Mouse (Mus musculus): Measurements from ENCODE around the gene Ccn2. TPM values are rescaled to one million over a fixed set of nuclear protein-coding genes. Genes with fewer than 3 reads are reported as not detected.

The Ccn2 gene
- polyA plus RNA-seq, 1 experiment from 2014 or later, result 2.4 TPM

- no peaks in the 10 kb centered on the region for H3K27me3 ChIP-seq
- H3K4me1 ChIP-seq, result peaks cover 4% of the 10 kb centered on the region; the same call in 1 of the 2 replicates
- no peak for ATAC-seq (replicated peaks)
- 89% methylated on average over 11 of the region's 11 CpGs for WGBS
- H3K4me2 ChIP-seq (replicated peaks), result no peak overlapping the region
- H3K36me3 ChIP-seq, result no peaks in the 10 kb centered on the region
- H3K9ac ChIP-seq (replicated peaks), result no peak overlapping the region
- H3K4me3 ChIP-seq, result no peak overlapping the region
- H3K27ac ChIP-seq (replicated peaks), result no peak overlapping the region
- H3K9me3 ChIP-seq, result no peaks in the 10 kb centered on the region
Observed at GRCm38 (mm10) chr10:24635331-24635815, 40.1 kb downstream of the Ccn2 start.

- no peaks in the 10 kb centered on the region for H3K27me3 ChIP-seq
- H3K9me3 ChIP-seq, result no peaks in the 10 kb centered on the region
- no peak overlapping the region for H3K4me3 ChIP-seq
- no peak overlapping the region for H3K27ac ChIP-seq (replicated peaks)
- ATAC-seq (replicated peaks), result no peak
- no peak overlapping the region for H3K4me2 ChIP-seq (replicated peaks)
- peaks cover 4% of the 10 kb centered on the region; the same call in 1 of the 2 replicates for H3K4me1 ChIP-seq
- WGBS, result 92% methylated on average over 10 of the region's 10 CpGs
- H3K36me3 ChIP-seq, result no peaks in the 10 kb centered on the region
- H3K9ac ChIP-seq (replicated peaks), result no peak overlapping the region
Observed at GRCm38 (mm10) chr10:24635884-24636283, 40.6 kb downstream of the Ccn2 start.

DNA sequence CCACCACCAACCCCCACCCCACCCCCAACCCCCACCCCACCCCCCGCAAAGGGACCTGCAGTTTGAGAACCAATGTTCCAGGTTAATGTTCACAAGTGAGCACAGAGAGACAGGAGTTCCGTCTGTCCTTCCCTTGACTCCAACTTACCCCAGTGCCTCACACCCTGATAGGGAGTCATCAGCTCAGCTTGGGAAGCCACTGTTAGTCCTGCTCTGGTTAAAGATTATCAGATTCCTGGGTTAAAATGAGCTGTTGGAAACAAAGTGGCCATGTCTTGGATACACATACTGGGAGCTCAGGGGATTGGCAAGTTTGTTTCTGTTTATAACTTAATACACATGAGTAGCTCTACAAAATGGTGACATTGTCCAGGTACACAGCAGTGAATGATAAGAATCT is 41.7 kb downstream of the Ccn2 start:
- H3K27ac ChIP-seq (replicated peaks), result no peak overlapping the region
- peaks cover 4% of the 10 kb centered on the region; the same call in 1 of the 2 replicates for H3K4me1 ChIP-seq
- ATAC-seq (replicated peaks), result no peak
- no peaks in the 10 kb centered on the region for H3K36me3 ChIP-seq
- H3K9ac ChIP-seq (replicated peaks), result no peak overlapping the region
- H3K4me2 ChIP-seq (replicated peaks), result no peak overlapping the region
- H3K9me3 ChIP-seq, result no peaks in the 10 kb centered on the region
- H3K4me3 ChIP-seq, result no peak overlapping the region
- WGBS, result 85% methylated on average over 2 of the region's 2 CpGs
- H3K27me3 ChIP-seq, result no peaks in the 10 kb centered on the region

GRCm38 (mm10) chr10:24638306-24639070 is 43.2 kb downstream of the Ccn2 start:
- no peak overlapping the region for H3K4me3 ChIP-seq
- no peak overlapping the region for H3K9ac ChIP-seq (replicated peaks)
- H3K9me3 ChIP-seq, result no peaks in the 10 kb centered on the region
- H3K36me3 ChIP-seq, result no peaks in the 10 kb centered on the region
- ATAC-seq (replicated peaks), result no peak
- no peak overlapping the region for H3K4me2 ChIP-seq (replicated peaks)
- H3K4me1 ChIP-seq, result peaks cover 4% of the 10 kb centered on the region; the same call in 1 of the 2 replicates
- H3K27ac ChIP-seq (replicated peaks), result no peak overlapping the region
- H3K27me3 ChIP-seq, result no peaks in the 10 kb centered on the region
- 61% methylated on average over 10 of the region's 10 CpGs for WGBS

- Histone ChIP-seq H3K4me2 (replicated peaks) (no peak overlapping the region), H3K9ac (replicated peaks) (no peak overlapping the region), H3K4me1 (peaks cover 4% of the 10 kb centered on the region; the same call in 1 of the 2 replicates), H3K27me3 (no peaks in the 10 kb centered on the region), H3K9me3 (no peaks in the 10 kb centered on the region), H3K4me3 (no peak overlapping the region), H3K27ac (replicated peaks) (no peak overlapping the region), H3K36me3 (no peaks in the 10 kb centered on the region)
- WGBS, result 64% methylated on average over 7 of the region's 7 CpGs
- ATAC-seq (replicated peaks), result no peak
Observed at GRCm38 (mm10) chr10:24639596-24639995, 44.4 kb downstream of the Ccn2 start.

DNA sequence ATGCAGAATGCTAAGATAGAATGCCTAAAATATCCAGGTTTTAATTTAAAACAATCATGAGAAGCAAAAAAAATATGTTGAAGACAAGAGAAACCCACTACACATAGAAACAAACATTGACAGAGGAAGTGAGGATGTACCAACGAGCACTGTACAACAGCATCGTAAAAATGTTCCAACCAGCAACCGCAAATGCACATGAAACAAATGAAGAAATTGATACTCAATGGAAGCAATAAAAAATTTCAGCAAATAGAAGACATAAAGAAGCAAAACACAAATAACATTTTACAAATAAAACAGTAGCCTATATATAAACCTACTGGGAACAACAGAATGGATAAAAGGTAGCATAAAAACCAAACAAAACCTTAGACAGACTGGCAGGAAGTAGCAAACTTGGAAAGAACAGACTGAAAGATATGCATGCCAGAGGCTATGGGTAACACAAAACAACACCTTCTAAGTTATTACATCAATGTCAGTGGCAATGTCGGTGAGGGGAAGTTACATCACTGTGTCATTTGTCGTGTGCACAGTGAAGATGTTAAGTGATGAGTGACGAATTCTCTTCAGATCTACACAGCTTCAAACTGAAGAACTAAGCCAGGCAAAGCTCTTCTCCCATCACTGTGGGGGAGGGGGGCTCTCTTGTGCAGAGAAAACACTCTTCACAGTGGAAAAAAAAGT is 45.1 kb downstream of the Ccn2 start:
- Histone ChIP-seq H3K4me2 (replicated peaks) (no peak overlapping the region), H3K4me1 (peaks cover 4% of the 10 kb centered on the region; the same call in 1 of the 2 replicates), H3K27me3 (no peaks in the 10 kb centered on the region), H3K36me3 (no peaks in the 10 kb centered on the region), H3K9ac (replicated peaks) (no peak overlapping the region), H3K4me3 (no peak overlapping the region), H3K9me3 (no peaks in the 10 kb centered on the region), H3K27ac (replicated peaks) (no peak overlapping the region)
- ATAC-seq (replicated peaks), result no peak
- 83% methylated on average over 6 of the region's 6 CpGs for WGBS

DNA sequence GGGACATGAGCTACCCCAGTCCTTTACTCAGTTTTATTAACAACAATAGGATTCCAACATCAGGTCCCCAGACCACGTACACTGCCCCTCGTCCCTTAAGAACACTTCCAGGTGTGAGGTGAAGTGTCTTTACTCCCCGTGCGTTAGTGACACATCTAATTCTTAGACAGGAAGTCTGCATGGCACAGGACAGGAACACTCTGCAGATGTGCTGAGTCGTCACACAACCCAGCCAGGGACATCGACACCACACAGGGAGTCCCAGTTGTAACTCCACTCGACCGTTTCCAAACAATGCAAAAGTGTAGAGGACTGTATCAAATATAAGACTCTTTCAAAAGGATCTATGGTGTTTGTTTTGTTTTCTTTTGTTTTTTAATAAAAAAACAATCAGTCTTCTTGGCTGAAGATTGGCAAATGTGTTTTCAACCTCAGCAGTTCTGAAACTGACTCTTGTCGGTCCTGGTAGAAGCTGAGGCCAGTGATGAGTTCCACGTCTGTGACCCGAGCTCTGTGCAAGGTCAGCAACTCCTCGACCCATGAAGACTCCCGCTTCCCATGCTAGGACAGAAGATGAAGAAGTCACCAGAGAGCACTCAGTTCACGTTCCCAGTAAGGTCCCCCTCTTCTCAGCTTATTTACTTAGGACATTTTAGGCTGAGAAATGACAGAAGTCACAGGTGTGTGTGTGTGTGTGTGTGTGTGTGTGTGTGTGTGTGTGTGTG is 46.3 kb downstream of the Ccn2 start:
- 78% methylated on average over 14 of the region's 14 CpGs for WGBS
- H3K27ac ChIP-seq (replicated peaks), result no peak overlapping the region
- no peak overlapping the region for H3K4me2 ChIP-seq (replicated peaks)
- no peaks in the 10 kb centered on the region for H3K36me3 ChIP-seq
- H3K9ac ChIP-seq (replicated peaks), result no peak overlapping the region
- H3K9me3 ChIP-seq, result no peaks in the 10 kb centered on the region
- no peak for ATAC-seq (replicated peaks)
- no peak overlapping the region for H3K4me3 ChIP-seq
- no peaks in the 10 kb centered on the region for H3K27me3 ChIP-seq
- H3K4me1 ChIP-seq, result peaks cover 4% of the 10 kb centered on the region; the same call in 1 of the 2 replicates

DNA sequence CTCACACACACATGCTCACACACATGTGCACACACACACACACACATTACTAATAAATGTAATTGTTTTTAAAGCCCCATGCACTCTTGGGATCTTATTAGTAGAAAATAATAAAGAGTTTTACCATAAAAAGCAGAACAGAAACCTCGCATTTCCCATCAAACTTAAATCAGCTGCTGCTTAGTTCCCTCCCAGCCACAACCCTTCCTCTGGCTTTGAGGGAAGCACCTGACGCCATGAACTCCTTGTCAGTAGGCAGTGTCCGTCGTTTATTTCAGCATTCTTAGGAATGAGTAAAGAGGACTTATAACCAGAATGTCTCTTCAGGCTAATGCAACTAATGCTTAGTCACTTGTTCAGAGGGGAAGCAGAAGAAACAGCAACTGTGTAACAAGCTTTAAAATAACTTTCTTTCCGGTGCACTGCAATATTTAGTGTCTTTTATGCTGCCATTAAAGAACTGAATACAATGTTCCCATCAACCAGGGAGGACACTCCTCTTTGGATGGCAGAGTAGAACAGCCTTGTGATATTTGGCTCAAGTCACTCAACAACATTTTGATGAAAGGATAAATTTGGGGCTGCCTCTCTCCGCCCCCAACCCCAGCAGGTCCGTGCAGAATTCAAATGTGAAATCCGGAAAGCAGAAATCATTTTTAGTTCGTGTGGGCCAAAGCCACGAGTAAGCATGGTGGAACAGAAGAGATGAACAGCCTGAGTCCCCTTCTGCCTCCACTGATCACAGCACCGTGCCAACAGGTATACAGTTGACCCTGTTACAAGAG is 47.7 kb downstream of the Ccn2 start:
- Histone ChIP-seq H3K4me1 (peaks cover 4% of the 10 kb centered on the region; the same call in 1 of the 2 replicates), H3K9ac (replicated peaks) (no peak overlapping the region), H3K4me2 (replicated peaks) (no peak overlapping the region), H3K27me3 (no peaks in the 10 kb centered on the region), H3K9me3 (no peaks in the 10 kb centered on the region), H3K27ac (replicated peaks) (no peak overlapping the region), H3K36me3 (no peaks in the 10 kb centered on the region), H3K4me3 (no peak overlapping the region)
- ATAC-seq (replicated peaks), result no peak
- WGBS, result 83% methylated on average over 11 of the region's 11 CpGs

DNA sequence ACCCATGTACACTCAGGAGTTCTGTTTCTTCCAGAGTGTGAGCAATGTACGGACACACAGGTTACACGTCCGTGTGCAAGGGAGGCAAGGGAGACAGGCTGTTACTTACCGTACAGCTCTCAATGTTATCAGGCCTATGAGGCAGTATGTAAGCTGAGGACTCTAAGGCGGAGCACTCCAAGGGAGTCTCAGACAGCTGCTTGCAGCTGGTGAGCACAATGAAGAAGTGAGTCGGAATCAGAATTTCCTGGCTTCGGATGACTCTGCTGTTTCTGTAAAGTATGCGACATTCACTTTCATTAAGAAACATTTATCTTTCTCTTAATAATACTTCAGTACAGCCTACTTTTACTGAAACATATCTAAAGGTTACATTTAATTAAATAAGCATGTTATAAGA is 49.9 kb downstream of the Ccn2 start:
- H3K9ac ChIP-seq (replicated peaks), result no peak overlapping the region
- H3K4me1 ChIP-seq, result no peaks in the 10 kb centered on the region
- H3K9me3 ChIP-seq, result no peaks in the 10 kb centered on the region
- H3K27ac ChIP-seq (replicated peaks), result no peak overlapping the region
- no peak for ATAC-seq (replicated peaks)
- H3K27me3 ChIP-seq, result no peaks in the 10 kb centered on the region
- no peak overlapping the region for H3K4me2 ChIP-seq (replicated peaks)
- WGBS, result 93% methylated on average over 8 of the region's 8 CpGs
- H3K36me3 ChIP-seq, result no peaks in the 10 kb centered on the region
- H3K4me3 ChIP-seq, result no peak overlapping the region
